Mouse (Mus musculus): Measurements from ENCODE around the gene Mospd3.

DNA sequence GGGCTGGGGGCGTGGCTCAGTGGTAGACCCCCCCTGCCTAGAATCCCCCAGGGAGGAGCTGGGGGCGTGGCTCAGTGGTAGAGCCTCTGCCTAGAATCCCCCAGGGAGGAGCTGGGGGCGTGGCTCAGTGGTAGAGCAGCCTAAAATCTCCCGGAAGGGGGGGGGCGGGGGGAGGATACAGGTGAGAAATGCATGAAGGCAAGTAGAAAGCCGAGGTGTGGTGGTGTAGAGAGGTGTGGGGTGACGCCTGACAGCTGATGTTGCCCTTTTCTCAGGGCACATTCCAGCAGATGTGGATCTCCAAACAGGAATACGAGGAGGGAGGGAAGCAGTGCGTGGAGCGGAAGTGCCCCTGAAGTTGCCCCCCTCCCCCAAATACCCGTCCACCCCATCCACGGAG lies 31.8 kb downstream of the Mospd3 start:
- no peak for TF ChIP-seq CTCF (IDR thresholded peaks at IDR 0.05)
- TF ChIP-seq EP300 (IDR thresholded peaks at IDR 0.05): no peak
